Mouse (Mus musculus) left cerebral cortex, adult 2 months (tissue): ENCODE results near the gene Abca4. TPM values are rescaled to one million over a fixed set of nuclear protein-coding genes. Genes with fewer than 3 reads are reported as not detected.
A peak's percentile ranks its signal among the peaks of the same experiment; 100 is the strongest.
"Not testable (repeated sequence)": the region's sequence is repeated elsewhere in the genome, so short reads cannot be mapped to it uniquely, and the experiment has no call there.

ENCODE experiments used
- DNase-seq, 2 experiments: peaks; one replicate each; pipeline ENCODE4 v3.0.0; 2021 to 2022; ENCODE audit warnings: low spot score in 2 of 2, mixed read lengths in 1 of 2; ENCODE audit errors: extremely low spot score in 1 of 2
- H3K27ac ChIP-seq: fragments of 200-600 bp; 2 replicates; pipeline ENCODE4 v1.8.1; 2022
- H3K4me3 ChIP-seq: fragments of 200-600 bp; 2 replicates; pipeline ENCODE4 v1.8.1; 2022
- CTCF ChIP-seq: fragments of 200-600 bp; IDR thresholded peaks from 2 replicates; pipeline ENCODE4 v1.8.1; 2022; ENCODE audit warnings: antibody characterized with exemption, mild to moderate bottlenecking, moderate library complexity
- intact Hi-C: fragments of 180-260 bp; cut with DNase I; formaldehyde crosslinking; loops from one replicate; pipeline ENCODE4 v1.15.1; 2025
- total RNA-seq, 2 experiments: library from RNA; stranded (reverse); gene quantifications; 2 replicates each; pipeline ENCODE4 v1.2.3; 2021

Gene Abca4
- total RNA-seq, 2 experiments from 2014 or later, result 2.0 to 2.1 TPM

- no peak for DNase-seq
- no peak overlapping the region for H3K4me3 ChIP-seq
- H3K27ac ChIP-seq, result no peak overlapping the region
- intact Hi-C loops, result no loop called here
- no peak for TF ChIP-seq CTCF
These were observed 20.5 kb downstream of the Abca4 start for GRCm38 (mm10) chr3:122064556-122065410.

GRCm38 (mm10) chr3:122071769-122072168 lies 27.5 kb downstream of the Abca4 start:
- intact Hi-C loops, result no loop called here
- no peak overlapping the region for H3K27ac ChIP-seq
- DNase-seq, result no peak
- no peak overlapping the region for H3K4me3 ChIP-seq
- TF ChIP-seq CTCF, result no peak

- intact Hi-C loops, result no loop called here
- H3K27ac ChIP-seq, result peak overlapping the region; percentile 44
- DNase-seq, result no peak
- no peak overlapping the region for H3K4me3 ChIP-seq
- no peak for TF ChIP-seq CTCF
These were observed 28.7 kb downstream of the Abca4 start for GRCm38 (mm10) chr3:122072646-122073571.

GRCm38 (mm10) chr3:122073595-122073994 lies 29.4 kb downstream of the Abca4 start:
- Histone ChIP-seq H3K4me3 (no peak overlapping the region), H3K27ac (peak overlapping the region; percentile 59)
- DNase-seq, result no peak
- no peak for TF ChIP-seq CTCF
- intact Hi-C loops, result no loop called here

GRCm38 (mm10) chr3:122074334-122074733 lies 30.1 kb downstream of the Abca4 start:
- intact Hi-C loops, result no loop called here
- DNase-seq, result no peak
- Histone ChIP-seq H3K27ac (peak overlapping the region; percentile 59), H3K4me3 (no peak overlapping the region)
- no peak for TF ChIP-seq CTCF

- Histone ChIP-seq H3K27ac (peak overlapping the region; percentile 51), H3K4me3 (no peak overlapping the region)
- TF ChIP-seq CTCF, result no peak
- intact Hi-C loops, result no loop called here
- peak; percentile 33 to 39 for DNase-seq
These were observed 33.9 kb downstream of the Abca4 start for GRCm38 (mm10) chr3:122078141-122078540.

GRCm38 (mm10) chr3:122079172-122079571 lies 34.9 kb downstream of the Abca4 start:
- H3K4me3 ChIP-seq, result no peak overlapping the region
- DNase-seq, result no peak
- TF ChIP-seq CTCF, result no peak
- H3K27ac ChIP-seq, result peak overlapping the region; percentile 51
- intact Hi-C loops, result no loop called here

GRCm38 (mm10) chr3:122081634-122082033 lies 37.4 kb downstream of the Abca4 start:
- intact Hi-C loops, H3K4me3 ChIP-seq, H3K27ac ChIP-seq, DNase-seq: not testable (repeated sequence)

- no peak for DNase-seq
- TF ChIP-seq CTCF, result no peak
- no peak overlapping the region for H3K4me3 ChIP-seq
- intact Hi-C loops, result no loop called here
- H3K27ac ChIP-seq, result no peak overlapping the region
These were observed 38.1 kb downstream of the Abca4 start for GRCm38 (mm10) chr3:122082338-122082737.

- no peak for DNase-seq
- intact Hi-C loops, result no loop called here
- Histone ChIP-seq H3K4me3 (peak overlapping the region; percentile 39; the same call in 1 of the 2 replicates), H3K27ac (peak overlapping the region; percentile 51; the same call in 1 of the 2 replicates)
- no peak for TF ChIP-seq CTCF
These were observed 41.1 kb downstream of the Abca4 start for GRCm38 (mm10) chr3:122085157-122085989.

GRCm38 (mm10) chr3:122088054-122088681 lies 43.9 kb downstream of the Abca4 start:
- no peak for TF ChIP-seq CTCF
- Histone ChIP-seq H3K4me3 (no peak overlapping the region), H3K27ac (no peak overlapping the region)
- intact Hi-C loops, result no loop called here
- no peak for DNase-seq
